Mouse (Mus musculus) CH12.LX (cell line): Measurements from ENCODE around the gene Olfr872. TPM values are rescaled to one million over a fixed set of nuclear protein-coding genes. Genes with fewer than 3 reads are reported as not detected.
"Not testable (repeated sequence)": the region's sequence is repeated elsewhere in the genome, so short reads cannot be mapped to it uniquely, and the experiment has no call there.

Source experiments
- DNase-seq: peaks from one replicate; pipeline ENCODE4 v3.0.0-alpha.2; 2013; ENCODE audit errors: extremely low read depth
- H3K27ac ChIP-seq: 2 replicates; pipeline ENCODE4 v1.5.1; 2012; ENCODE audit warnings: low read depth, mild to moderate bottlenecking, control low read depth, moderate library complexity; ENCODE audit not compliant: insufficient read depth
- H3K27me3 ChIP-seq: replicated peaks from 2 replicates; pipeline ENCODE3; 2012; ENCODE audit warnings: inconsistent platforms
- H3K36me3 ChIP-seq, 2 experiments: replicated peaks in 1 of 2; 2 replicates each; pipeline versions ENCODE3 to v1.6.1; 2012; ENCODE audit warnings: inconsistent platforms in 1 of 2, low read length in 1 of 2, mild to moderate bottlenecking in 1 of 2, mixed read lengths in 1 of 2, moderate library complexity in 1 of 2; ENCODE audit not compliant: control insufficient read depth in 1 of 2, insufficient read depth in 1 of 2
- H3K4me1 ChIP-seq, 2 experiments: 2 replicates each; pipeline ENCODE4 v1.6.1; 2012; ENCODE audit warnings: inconsistent platforms in 1 of 2, moderate library complexity in 1 of 2; ENCODE audit not compliant: insufficient read depth in 2 of 2, control insufficient read depth in 1 of 2
- H3K4me2 ChIP-seq: 2 replicates; pipeline ENCODE4 v1.6.1; 2012; ENCODE audit warnings: low read depth, mild to moderate bottlenecking, control low read depth; ENCODE audit not compliant: poor library complexity, insufficient read depth, severe bottlenecking
- H3K4me3 ChIP-seq, 3 experiments: fragments of 150-350 bp in 1 of 3; sonication (generic) in 1 of 3; replicated peaks in 1 of 3; 2 replicates each; pipeline versions ENCODE3 to v1.5.1; 2011 to 2012; ENCODE audit warnings: low read depth in 2 of 3, low read length in 2 of 3, mild to moderate bottlenecking in 2 of 3, moderate library complexity in 2 of 3, control low read depth in 1 of 3, improper control_type of control experiment in 1 of 3, inconsistent platforms in 1 of 3, mixed read lengths in 1 of 3; ENCODE audit not compliant: poor library complexity in 1 of 3
- H3K79me2 ChIP-seq: replicated peaks from 2 replicates; pipeline ENCODE4 v1.6.1; 2012; ENCODE audit warnings: mild to moderate bottlenecking, moderate library complexity; ENCODE audit not compliant: control insufficient read depth, poor library complexity, insufficient read depth, severe bottlenecking; ENCODE audit errors: extremely low read depth
- H3K9ac ChIP-seq: 2 replicates; pipeline ENCODE4 v1.6.1; 2012; ENCODE audit warnings: low read depth, mild to moderate bottlenecking, control low read depth, moderate library complexity; ENCODE audit not compliant: insufficient read depth
- H3K9me3 ChIP-seq: replicated peaks from 2 replicates; pipeline ENCODE3; 2012; ENCODE audit warnings: low read length, inconsistent platforms, mixed read lengths
- BHLHE40 ChIP-seq: IDR thresholded peaks from 2 replicates; pipeline ENCODE4 v1.6.1; 2011; ENCODE audit warnings: mild to moderate bottlenecking, low read depth, low read length, improper control_type of control experiment
- CHD1 ChIP-seq: IDR thresholded peaks from 2 replicates; pipeline ENCODE4 v1.6.1; 2012; ENCODE audit warnings: low read depth, low read length, improper control_type of control experiment, inconsistent platforms
- CHD2 ChIP-seq: IDR thresholded peaks from 2 replicates; pipeline ENCODE4 v1.6.1; 2011; ENCODE audit warnings: low read length, improper control_type of control experiment
- E2F4 ChIP-seq: IDR thresholded peaks from 2 replicates; pipeline ENCODE4 v1.6.1; 2011; ENCODE audit warnings: low read depth, low read length, improper control_type of control experiment; ENCODE audit not compliant: insufficient replicate concordance
- EP300 ChIP-seq: IDR thresholded peaks from 2 replicates; pipeline ENCODE4 v1.6.1; 2011; ENCODE audit warnings: low read length, improper control_type of control experiment
- ETS1 ChIP-seq: conservative IDR thresholded peaks from 2 replicates; pipeline ENCODE4 v1.6.1; 2012; ENCODE audit warnings: low read depth, mild to moderate bottlenecking, inconsistent platforms, low read length, improper control_type of control experiment, moderate library complexity
- HCFC1 ChIP-seq: IDR thresholded peaks from 2 replicates; pipeline ENCODE4 v1.6.1; 2012; ENCODE audit warnings: low read depth, mild to moderate bottlenecking, inconsistent platforms, low read length, improper control_type of control experiment
- JUN ChIP-seq: IDR thresholded peaks from 2 replicates; pipeline ENCODE4 v1.6.1; 2011; ENCODE audit warnings: low read depth, mild to moderate bottlenecking, low read length, improper control_type of control experiment, moderate library complexity; ENCODE audit not compliant: insufficient read depth
- KAT2A ChIP-seq: IDR thresholded peaks from 2 replicates; pipeline ENCODE4 v1.6.1; 2012; ENCODE audit warnings: low read length, improper control_type of control experiment, inconsistent platforms; ENCODE audit not compliant: insufficient replicate concordance
- MAFK ChIP-seq: IDR thresholded peaks from 2 replicates; pipeline ENCODE4 v1.6.1; 2011; ENCODE audit warnings: low read length, improper control_type of control experiment; ENCODE audit not compliant: insufficient replicate concordance
- MAZ ChIP-seq: IDR thresholded peaks from 2 replicates; pipeline ENCODE4 v1.6.1; 2012; ENCODE audit warnings: low read depth, mild to moderate bottlenecking, inconsistent platforms, low read length, improper control_type of control experiment, moderate library complexity
- NELFE ChIP-seq: IDR thresholded peaks from 2 replicates; pipeline ENCODE4 v1.6.1; 2011; ENCODE audit warnings: low read depth, low read length, improper control_type of control experiment
- PAX5 ChIP-seq: IDR thresholded peaks from 2 replicates; pipeline ENCODE4 v1.6.1; 2012; ENCODE audit warnings: low read length, inconsistent platforms, mixed read lengths
- POLR2A ChIP-seq: IDR thresholded peaks from 2 replicates; pipeline ENCODE4 v1.6.1; 2011; ENCODE audit warnings: low read depth, mild to moderate bottlenecking, improper control_type of control experiment, low read length
- POLR2AphosphoS2 ChIP-seq: IDR thresholded peaks from 2 replicates; pipeline ENCODE4 v1.6.1; 2011; ENCODE audit warnings: low read depth, low read length, improper control_type of control experiment
- RCOR1 ChIP-seq: conservative IDR thresholded peaks from 2 replicates; pipeline ENCODE4 v1.6.1; 2012; ENCODE audit warnings: low read depth, mild to moderate bottlenecking, inconsistent platforms, low read length, improper control_type of control experiment
- TBP ChIP-seq: conservative IDR thresholded peaks from 2 replicates; pipeline ENCODE4 v1.6.1; 2011; ENCODE audit warnings: low read depth, low read length, improper control_type of control experiment
- TCF12 ChIP-seq: IDR thresholded peaks from 2 replicates; pipeline ENCODE4 v1.6.1; 2014; ENCODE audit warnings: low read depth, mild to moderate bottlenecking, inconsistent platforms, low read length, improper control_type of control experiment
- UBTF ChIP-seq: IDR thresholded peaks from 2 replicates; pipeline ENCODE4 v1.6.1; 2012; ENCODE audit warnings: low read depth, mild to moderate bottlenecking, inconsistent platforms, low read length, improper control_type of control experiment, moderate library complexity
- ZNF384 ChIP-seq: IDR thresholded peaks from 2 replicates; pipeline ENCODE4 v1.6.1; 2012; ENCODE audit warnings: low read depth, low read length, improper control_type of control experiment, inconsistent platforms
- dilution Hi-C: fragments of 300-500 bp; cut with MboI; formaldehyde crosslinking; loops from 2 replicates; pipeline ENCODE4 v1.14.3; 2020; ENCODE audit warnings: low sequenced_read_pairs; ENCODE audit not compliant: extremely low pct_unique_long_range_greater_than_20kb, extremely low pct_ligation_motif_present
- in situ Hi-C: fragments of 300-500 bp; cut with MboI; formaldehyde crosslinking; loops from 3 replicates; pipeline ENCODE4 v1.14.3; 2019; ENCODE audit warnings: low sequenced_read_pairs, low pct_ligation_motif_present, low pct_unique_long_range_greater_than_20kb, mixed read lengths
- polyA plus RNA-seq: library from polyadenylated mRNA; unstranded; fragments of >175 nt; gene quantifications from 2 replicates; pipeline ENCODE4 v1.2.1, GENCODE M21; 2012; ENCODE audit warnings: low read depth; ENCODE audit not compliant: insufficient read length
- total RNA-seq, 2 experiments: library from RNA; depleted of rRNA; stranded (reverse); fragments of 300-350 nt in 1 of 2; fragments of >200 nt in 1 of 2; gene quantifications; 2 replicates each; pipeline ENCODE4 v1.2.3; 2012 to 2014

Olfr872 gene
- total and polyA plus RNA-seq, 3 experiments: not detected

- DNase-seq: no peak
- no peak within 1 kb of the TSS for H3K4me3 ChIP-seq
- no peaks in the 10 kb centered on the region for H3K36me3 ChIP-seq
- no peak within 1 kb of the TSS for H3K4me2 ChIP-seq
- TF ChIP-seq ETS1 (no peak), EP300 (no peak), E2F4 (no peak), KAT2A (no peak), CHD1 (no peak), MAZ (no peak), MAFK (no peak), CHD2 (no peak), TCF12 (no peak), TBP (no peak), PAX5 (no peak), POLR2AphosphoS2 (no peak), UBTF (no peak), JUN (no peak), ZNF384 (no peak), RCOR1 (no peak), NELFE (no peak), BHLHE40 (no peak), HCFC1 (no peak), POLR2A (no peak)
- TF ChIP-seq, all 38 proteins: peak for 0
- no peak within 1 kb of the TSS for H3K27ac ChIP-seq
- no peaks in the 10 kb centered on the region for H3K27me3 ChIP-seq
- no peak within 1 kb of the TSS for H3K9ac ChIP-seq
- in situ Hi-C loops (no loop called here), dilution Hi-C loops (no loop called here)
- H3K9me3 ChIP-seq: no peaks in the 10 kb centered on the region
- no peaks in the 10 kb centered on the region for H3K4me1 ChIP-seq
- no peaks in the 10 kb centered on the region for H3K79me2 ChIP-seq
These were observed 45.1 kb downstream of the Olfr872 start, which contains the start of gene Olfr39 for GRCm38 (mm10) chr9:20282051-20282450. TSS of gene Olfr39 (plus strand) at chr9:20282351.

- H3K36me3 ChIP-seq, DNase-seq, H3K4me3 ChIP-seq, H3K4me1 ChIP-seq, H3K9me3 ChIP-seq, H3K27ac ChIP-seq, H3K79me2 ChIP-seq, H3K9ac ChIP-seq, H3K4me2 ChIP-seq, H3K27me3 ChIP-seq, in situ Hi-C loops, dilution Hi-C loops: not testable (repeated sequence)
These were observed 58.6 kb downstream of the Olfr872 start for GRCm38 (mm10) chr9:20295562-20295961.
